Mouse (Mus musculus) lung, adult 2 months (tissue): ENCODE measurements around the gene Dnah11. TPM values are rescaled to one million over a fixed set of nuclear protein-coding genes. Genes with fewer than 3 reads are reported as not detected.

ENCODE experiments used
- DNase-seq: peaks from one replicate; pipeline ENCODE4 v3.0.0; 2022
- H3K4me1 ChIP-seq: fragments of 200-500 bp; 2 replicates; pipeline ENCODE4 v1.6.1; 2011; ENCODE audit warnings: low read length; ENCODE audit not compliant: control insufficient read depth, insufficient read depth
- H3K4me3 ChIP-seq: fragments of 200-500 bp; replicated peaks from 2 replicates; pipeline ENCODE3; 2011; ENCODE audit warnings: low read depth, mild to moderate bottlenecking, control low read depth, low read length; ENCODE audit errors: extremely low read depth
- CTCF ChIP-seq: fragments of 200-500 bp; IDR thresholded peaks from 2 replicates; pipeline ENCODE4 v1.5.1; 2011; ENCODE audit warnings: mild to moderate bottlenecking, low read length, control low read depth; ENCODE audit not compliant: insufficient read depth
- POLR2A ChIP-seq: fragments of 200-500 bp; IDR thresholded peaks from 2 replicates; pipeline ENCODE4 v1.6.1; 2011; ENCODE audit warnings: low read depth, mild to moderate bottlenecking, control low read depth, low read length, borderline replicate concordance; ENCODE audit errors: extremely low read depth
- WGBS: fragments of 180-500 bp; shearing (Covaris S2); methylation state at CpG from one replicate; pipeline ENCODE4 v1.1.7; 2018; 5-methylcytosine and 5-hydroxymethylcytosine counted together
- polyA plus RNA-seq: library from polyadenylated mRNA; depleted of rRNA; stranded (reverse); fragments of >200 nt; gene quantifications from 2 replicates; pipeline ENCODE4 v1.2.3, GENCODE M21; 2012

The Dnah11 gene
- polyA plus RNA-seq, 1 experiment = 2.0 TPM

GRCm38 (mm10) chr12:118072181-118072872 is 126.5 kb downstream of the Dnah11 start:
- H3K4me3 ChIP-seq = no peak overlapping the region
- no peak for DNase-seq
- WGBS = 79% methylated on average over 3 of the region's 3 CpGs
- H3K4me1 ChIP-seq = peaks cover 6% of the 10 kb centered on the region; the same call in 1 of the 2 replicates
- TF ChIP-seq POLR2A = no peak
- TF ChIP-seq CTCF = no peak

DNA sequence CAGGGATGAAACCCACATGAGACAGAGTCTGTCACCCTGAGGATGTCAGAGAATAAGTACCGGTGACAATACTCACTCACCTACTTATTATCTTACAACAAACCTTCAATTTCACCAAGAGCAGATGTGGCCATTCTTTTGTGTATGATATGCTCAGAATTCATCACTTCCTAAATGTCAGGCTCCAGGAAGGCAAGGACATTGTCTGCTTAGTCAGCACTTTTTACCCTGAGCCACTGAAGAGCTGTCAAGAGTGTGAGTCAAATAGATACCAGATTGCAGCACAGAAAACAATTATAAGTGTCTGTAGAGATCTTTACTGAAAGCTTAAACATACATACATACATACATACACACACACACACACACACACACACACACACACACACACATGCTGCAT is 127.2 kb downstream of the Dnah11 start:
- TF ChIP-seq CTCF (no peak), POLR2A (no peak)
- H3K4me1 ChIP-seq = peaks cover 6% of the 10 kb centered on the region; the same call in 1 of the 2 replicates
- no peak overlapping the region for H3K4me3 ChIP-seq
- WGBS = 90% methylated on average over 1 of the region's 1 CpGs
- DNase-seq = no peak

- TF ChIP-seq CTCF = no peak
- no peak for TF ChIP-seq POLR2A
- DNase-seq = no peak
- 58% methylated on average over 4 of the region's 4 CpGs for WGBS
- H3K4me3 ChIP-seq = no peak overlapping the region
- peaks cover 6% of the 10 kb centered on the region; the same call in 1 of the 2 replicates for H3K4me1 ChIP-seq
Observed at GRCm38 (mm10) chr12:118068785-118069184, 130.1 kb downstream of the Dnah11 start.

DNA sequence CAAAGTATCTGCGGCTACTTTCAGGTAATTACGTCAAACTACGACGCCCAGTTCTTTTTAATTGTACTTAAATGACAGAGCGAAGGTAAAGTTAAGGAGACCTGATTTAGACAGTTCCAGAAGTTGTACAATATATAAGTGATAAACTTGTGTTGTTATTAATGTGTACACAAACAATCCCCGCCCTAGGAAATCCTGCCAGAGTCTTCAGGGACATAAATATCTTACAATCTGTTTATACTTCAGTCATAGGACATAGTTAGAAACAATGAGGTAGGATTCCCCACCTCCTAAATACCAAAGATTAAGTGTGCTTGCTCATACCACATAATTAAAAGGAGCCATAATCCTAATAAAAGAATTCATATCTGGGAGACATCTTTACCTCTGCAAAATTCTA is 136.5 kb downstream of the Dnah11 start:
- no peak for DNase-seq
- Histone ChIP-seq H3K4me3 (no peak overlapping the region), H3K4me1 (no peaks in the 10 kb centered on the region)
- 73% methylated on average over 6 of the region's 6 CpGs for WGBS
- no peak for TF ChIP-seq POLR2A
- TF ChIP-seq CTCF = no peak

GRCm38 (mm10) chr12:118056876-118057275 is 142.0 kb downstream of the Dnah11 start:
- Histone ChIP-seq H3K4me3 (no peak overlapping the region), H3K4me1 (no peaks in the 10 kb centered on the region)
- WGBS = 79% methylated on average over 10 of the region's 10 CpGs
- no peak for DNase-seq
- no peak for TF ChIP-seq CTCF
- TF ChIP-seq POLR2A = no peak

- no peak for DNase-seq
- TF ChIP-seq POLR2A = no peak
- no peak for TF ChIP-seq CTCF
- WGBS = 87% methylated on average over 4 of the region's 4 CpGs
- no peaks in the 10 kb centered on the region for H3K4me1 ChIP-seq
- H3K4me3 ChIP-seq = no peak overlapping the region
Observed at GRCm38 (mm10) chr12:118045381-118045780, 153.5 kb downstream of the Dnah11 start.

GRCm38 (mm10) chr12:118043130-118043647 is 155.7 kb downstream of the Dnah11 start:
- no peak overlapping the region for H3K4me3 ChIP-seq
- 97% methylated on average over 1 of the region's 1 CpGs for WGBS
- no peak for DNase-seq

GRCm38 (mm10) chr12:118042196-118042595 is 156.6 kb downstream of the Dnah11 start:
- DNase-seq = no peak
- TF ChIP-seq POLR2A = no peak
- TF ChIP-seq CTCF = no peak
- no peak overlapping the region for H3K4me3 ChIP-seq
- WGBS = 47% methylated on average over 2 of the region's 2 CpGs
- no peaks in the 10 kb centered on the region for H3K4me1 ChIP-seq

More at GRCm38 (mm10) chr12:118043130-118043647, 155.7 kb downstream of the Dnah11 start:
- no peak for TF ChIP-seq CTCF
- no peak for TF ChIP-seq POLR2A
- H3K4me1 ChIP-seq = no peaks in the 10 kb centered on the region

DNA sequence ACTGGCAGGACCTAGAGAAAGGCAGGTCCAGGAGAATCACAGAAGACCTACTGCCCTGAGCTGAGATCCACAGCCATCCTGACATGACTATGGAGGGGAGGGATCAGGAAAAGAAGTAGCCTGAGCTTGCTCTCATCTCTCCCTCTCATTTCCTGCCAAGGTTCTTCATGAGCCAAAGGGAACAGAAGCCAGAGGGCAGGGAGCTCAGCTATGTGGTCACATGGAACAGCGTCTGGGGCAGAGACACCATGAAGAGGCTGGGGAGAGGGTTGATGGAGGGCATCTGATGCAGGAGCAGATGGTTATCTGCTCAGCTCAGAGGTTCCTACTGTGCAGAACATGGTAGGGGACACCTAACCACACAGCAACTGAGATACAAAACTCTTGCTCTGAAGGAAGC is 163.9 kb downstream of the Dnah11 start:
- Histone ChIP-seq H3K4me1 (no peaks in the 10 kb centered on the region), H3K4me3 (no peak overlapping the region)
- 25% methylated on average over 1 of the region's 1 CpGs for WGBS
- DNase-seq = no peak
- TF ChIP-seq CTCF (no peak), POLR2A (no peak)

DNA sequence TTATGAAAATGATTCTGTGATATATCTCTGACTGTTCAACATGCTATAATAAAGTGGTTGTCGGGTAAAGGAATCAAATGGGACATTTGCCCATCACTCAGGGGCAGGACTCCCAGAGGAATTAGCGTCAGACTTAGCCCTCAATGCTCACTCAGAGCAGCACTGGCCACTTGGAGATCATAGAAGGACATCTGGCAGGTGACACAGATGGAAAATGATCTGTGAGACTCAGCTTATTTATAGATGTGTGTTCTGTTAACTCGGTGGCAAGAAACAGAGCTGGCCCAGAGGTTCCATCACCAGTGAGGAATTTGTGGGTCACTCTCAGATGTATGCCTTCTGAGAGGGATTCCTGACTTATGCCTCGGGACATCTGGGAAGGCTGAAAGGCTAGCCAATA is 173.1 kb downstream of the Dnah11 start:
- no peak overlapping the region for H3K4me3 ChIP-seq
- 64% methylated on average over 4 of the region's 4 CpGs for WGBS
- H3K4me1 ChIP-seq = no peaks in the 10 kb centered on the region
- no peak for TF ChIP-seq CTCF
- no peak for TF ChIP-seq POLR2A
- no peak for DNase-seq
